Mouse (Mus musculus): Measurements from ENCODE around the gene Fam107a.

- TF ChIP-seq POLR2A (IDR thresholded peaks at IDR 0.05; ENCODE audit: borderline replicate concordance, low read depth, low read length) (no peak), CTCF (IDR thresholded peaks at IDR 0.05; ENCODE audit: low read depth, low read length) (peak; percentile 58)
These were observed 28.6 kb upstream of the Fam107a start for GRCm38 (mm10) chr14:8346255-8346997.

Data from bone marrow macrophage, adult 2 months (primary cell).